Mouse (Mus musculus): ENCODE results near the gene Trp53rkb.

GRCm38 (mm10) chr2:166819849-166820248 is 27.5 kb downstream of the Trp53rkb start:
- TF ChIP-seq CTCF (IDR thresholded peaks at IDR 0.05; ENCODE audit: low read depth) (no peak), EP300 (IDR thresholded peaks at IDR 0.05; ENCODE audit: low read depth) (no peak)
